Mouse (Mus musculus) ovary, adult 10 weeks (tissue): Measurements from ENCODE around the gene Hoxd4. TPM values are rescaled to one million over a fixed set of nuclear protein-coding genes. Genes with fewer than 3 reads are reported as not detected.

Source experiments
- polyA plus RNA-seq: library from polyadenylated mRNA; stranded (reverse); fragments of 350-450 nt; fragmentation: Illumina TruSeq; extraction: RNeasy Lipid Tissue Mini Kit (QIAGEN cat#74804); gene quantifications from one replicate; pipeline ENCODE4 v1.2.3, GENCODE M21; 2014

The Hoxd4 gene
- 4.2 TPM for polyA plus RNA-seq

GRCm38 (mm10) chr2:74711721-74712621 lies at the start of gene Hoxd4, which contains the start of gene Hoxd3:
TSS of gene Hoxd4 (plus strand) at chr2:74711929.
TSS of gene Hoxd3 (plus strand) at chr2:74711927.

DNA sequence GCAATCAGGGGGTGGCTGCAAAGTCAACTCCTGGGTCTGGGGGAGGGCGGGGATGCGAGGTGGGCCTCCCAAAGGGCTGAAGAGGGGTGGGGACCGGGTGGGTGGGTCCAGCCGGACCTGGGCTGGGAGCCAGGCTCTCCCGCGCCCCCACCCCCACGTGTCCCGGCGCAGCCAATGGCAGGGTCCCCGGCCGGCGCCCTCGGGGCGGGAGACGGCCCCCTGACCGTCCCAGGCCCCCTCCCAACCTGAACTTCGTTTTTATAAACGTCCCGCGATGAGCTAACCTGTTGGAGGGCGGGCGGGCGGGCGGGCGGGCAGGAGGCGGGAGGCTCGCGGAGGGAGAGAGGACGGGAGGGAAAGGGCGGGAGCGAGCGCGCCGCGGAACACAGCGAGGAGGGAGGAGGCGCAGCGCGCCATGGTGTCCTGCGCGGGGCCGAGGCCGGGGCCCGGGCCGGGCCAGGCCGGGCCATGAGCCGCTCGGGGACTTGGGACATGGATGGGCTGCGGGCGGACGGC lies 43.8 kb upstream of the Hoxd4 start, which contains the start of gene Hoxd13:
Gene Hoxd13, plus strand, starts transcription at position 469 of the 516 bp plus-strand sequence.

GRCm38 (mm10) chr2:74674881-74675665 lies 36.7 kb upstream of the Hoxd4 start, which contains the start of gene Hoxd12:
TSS of gene Hoxd12 (plus strand) at chr2:74675013.

DNA sequence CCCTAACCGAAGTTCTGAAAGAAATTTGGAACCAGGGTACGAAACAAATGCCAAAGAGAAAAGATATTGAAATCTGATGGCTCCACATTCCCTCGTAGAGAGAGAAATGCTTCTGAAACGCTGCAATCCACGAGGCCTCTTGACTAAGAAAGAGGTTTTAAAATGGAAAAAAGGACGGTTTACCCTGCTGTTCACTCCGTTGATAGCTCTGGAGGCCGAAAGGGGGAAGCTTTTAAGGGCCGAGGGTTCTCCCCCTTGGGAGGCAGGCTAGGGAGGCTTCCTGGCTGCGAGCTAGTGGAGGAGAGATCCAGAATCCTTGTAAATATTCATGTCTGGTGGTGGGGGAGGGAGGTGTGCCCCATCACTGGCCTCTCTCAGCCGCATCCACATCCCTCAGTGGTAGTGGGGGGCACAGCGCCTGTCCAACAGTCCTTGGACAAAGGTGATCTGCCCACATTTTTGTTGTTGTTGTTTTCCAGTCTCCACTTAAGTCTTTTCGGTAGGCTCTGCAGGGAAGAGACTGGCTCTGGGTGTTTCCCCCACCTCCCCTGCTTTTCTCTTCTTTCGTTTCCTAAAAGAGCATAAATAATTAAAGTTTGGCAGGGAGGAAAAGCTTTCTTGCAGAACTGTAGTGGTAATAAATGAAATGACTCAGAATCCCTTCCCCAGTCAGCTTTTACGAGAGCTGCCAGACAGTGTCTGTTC lies 32.7 kb upstream of the Hoxd4 start, which contains the start of gene Hoxd11:
Gene Hoxd11, plus strand, starts transcription at position 667 of the 705 bp plus-strand sequence.

DNA sequence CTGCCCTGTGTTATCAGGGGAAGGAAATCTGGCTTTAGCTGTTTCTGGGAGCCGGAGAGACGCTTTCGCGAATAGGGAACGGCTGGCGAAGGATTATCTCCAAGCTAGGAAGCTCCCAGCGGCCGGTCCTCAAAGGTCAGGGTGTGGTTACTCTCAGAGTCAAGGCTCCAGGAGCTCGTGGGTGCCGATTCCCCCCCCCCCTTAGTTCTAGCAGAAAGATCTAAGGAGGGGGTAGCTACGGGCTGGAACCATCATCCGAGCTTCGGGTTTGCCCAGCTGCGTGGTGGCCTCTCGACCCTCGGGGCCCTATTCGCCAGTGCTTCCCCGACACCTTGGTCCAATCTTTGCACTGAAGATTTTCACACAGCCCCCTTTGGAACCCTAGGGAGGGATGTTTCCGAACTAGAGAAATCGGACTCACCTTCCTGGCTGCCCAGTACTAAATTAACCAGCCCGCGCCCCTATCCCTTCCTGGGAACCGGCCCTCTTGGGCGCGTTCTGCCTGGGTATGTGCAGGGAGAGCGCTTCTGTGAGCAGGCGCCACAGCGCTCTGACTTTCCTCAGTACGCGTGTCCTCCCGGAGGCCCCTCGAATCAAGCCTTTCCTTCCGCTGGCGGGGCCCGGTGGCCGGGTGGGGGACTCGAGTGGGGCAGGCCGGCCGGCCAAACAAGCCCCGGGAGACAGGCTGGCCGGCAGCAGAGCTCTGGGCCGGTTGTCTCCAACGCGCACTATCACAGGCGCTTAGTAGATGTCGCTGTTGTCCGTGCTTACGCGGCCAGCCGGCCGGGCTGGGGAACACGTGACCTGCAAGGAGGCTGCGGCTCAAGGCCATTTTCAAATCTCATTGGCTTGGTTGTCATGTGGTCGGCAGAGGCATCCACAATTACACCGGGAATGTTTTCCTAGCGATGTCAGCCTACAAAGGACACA lies 20.4 kb upstream of the Hoxd4 start, which contains the start of gene Hoxd10:
Gene Hoxd10, plus strand, starts transcription at position 903 of the 930 bp plus-strand sequence.

GRCm38 (mm10) chr2:74697567-74698121 lies 14.1 kb upstream of the Hoxd4 start, which contains the start of gene Hoxd9:
TSS of gene Hoxd9 (plus strand) at chr2:74697727.

GRCm38 (mm10) chr2:74704393-74704998 lies 7.2 kb upstream of the Hoxd4 start, which contains the start of gene Hoxd8:
TSS of gene Hoxd8 (plus strand) at chr2:74704615.

GRCm38 (mm10) chr2:74726551-74726950 lies 14.8 kb downstream of the Hoxd4 start, which contains the start of gene Gm28230:
TSS of gene Gm28230 (plus strand) at chr2:74726728.

GRCm38 (mm10) chr2:74762522-74763244 lies 51.0 kb downstream of the Hoxd4 start, which contains the start of gene Hoxd1:
TSS of gene Hoxd1 (plus strand) at chr2:74762980.

Other genes with a start within 250 kb of the Hoxd4 start
- 48.7 TPM for gene Lnpk, start 132.5 kb upstream of the Hoxd4 start, polyA plus RNA-seq
- not detected for gene Evx2, start 52.4 kb upstream of the Hoxd4 start, polyA plus RNA-seq
- gene Hoxd13, start 43.6 kb upstream of the Hoxd4 start, polyA plus RNA-seq, result not detected
- not detected for gene Hoxd12, start 36.9 kb upstream of the Hoxd4 start, polyA plus RNA-seq
- gene Hoxd11, start 32.4 kb upstream of the Hoxd4 start, polyA plus RNA-seq, result 4.8 TPM
- gene Hoxd10, start 20.0 kb upstream of the Hoxd4 start, polyA plus RNA-seq, result 25.6 TPM
- 26.6 TPM for gene Hoxd9, start 14.2 kb upstream of the Hoxd4 start, polyA plus RNA-seq
- gene Hoxd8, start 7.3 kb upstream of the Hoxd4 start, polyA plus RNA-seq, result 70.2 TPM
- gene Hoxd3, start within 50 bp of the Hoxd4 start, polyA plus RNA-seq, result 1.6 TPM
- 0.48 TPM for gene Gm28230, start 14.8 kb downstream of the Hoxd4 start, polyA plus RNA-seq
- gene Hoxd1, start 51.1 kb downstream of the Hoxd4 start, polyA plus RNA-seq, result not detected
- 156 TPM for gene Mtx2, start 113.9 kb downstream of the Hoxd4 start, polyA plus RNA-seq